Mouse (Mus musculus) cerebellum, postnatal 14 days (tissue): Measurements from ENCODE around the gene Adgre5.

Source experiments
- DNase-seq, 2 experiments: peaks; one replicate each; pipeline ENCODE4 v3.0.0; 2021; ENCODE audit warnings: mixed read lengths in 2 of 2

The Adgre5 gene

DNA sequence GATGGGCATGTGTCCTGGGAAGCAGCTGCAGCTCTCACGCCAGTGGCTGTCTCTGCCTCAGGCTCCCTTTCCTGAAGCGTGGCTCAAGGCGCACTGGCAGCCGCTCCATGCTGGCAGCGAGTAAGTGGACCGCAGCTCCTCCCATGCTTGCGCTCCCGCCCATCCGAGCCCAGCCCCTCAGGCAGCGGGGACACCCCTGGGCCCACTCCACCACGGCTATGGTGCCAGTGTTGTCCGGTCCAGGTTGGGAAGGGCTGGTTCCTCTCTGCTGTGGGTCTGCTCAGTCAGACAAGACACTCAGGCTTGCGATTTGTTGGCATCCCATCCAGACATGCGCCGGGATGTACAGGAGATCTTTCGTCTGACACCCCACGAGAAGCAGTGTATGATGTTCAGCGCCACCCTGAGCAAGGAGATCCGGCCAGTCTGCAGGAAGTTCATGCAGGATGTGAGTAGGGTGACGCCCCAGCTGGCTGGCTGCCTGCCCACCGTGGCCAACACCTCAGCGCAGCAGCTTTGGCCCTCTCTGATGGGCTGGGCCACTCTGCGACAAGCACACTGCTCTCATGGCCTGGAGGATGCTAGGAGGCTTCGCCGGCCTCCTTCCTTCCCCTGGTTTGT lies 19.6 kb downstream of the Adgre5 start:
- DNase-seq = no peak

DNA sequence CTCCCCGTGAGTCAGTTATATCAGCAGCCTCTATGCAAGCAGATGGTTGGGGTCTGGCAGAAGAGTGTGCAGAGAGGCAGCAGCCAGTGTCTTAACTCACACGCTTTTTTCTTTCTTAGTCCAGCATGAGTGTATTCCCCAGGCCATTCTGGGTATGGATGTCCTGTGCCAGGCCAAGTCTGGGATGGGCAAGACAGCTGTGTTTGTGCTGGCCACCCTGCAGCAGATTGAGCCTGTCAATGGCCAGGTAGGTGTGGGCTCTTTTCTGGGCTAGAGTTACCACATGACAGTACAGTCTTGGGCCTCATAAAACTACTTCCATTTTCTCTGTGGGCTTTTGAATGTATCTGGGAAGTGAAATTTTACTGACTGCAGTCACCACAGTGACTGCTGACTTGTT lies 21.4 kb downstream of the Adgre5 start:
- no peak for DNase-seq

GRCm38 (mm10) chr8:83719048-83719447 lies 22.1 kb downstream of the Adgre5 start:
- no peak for DNase-seq

DNA sequence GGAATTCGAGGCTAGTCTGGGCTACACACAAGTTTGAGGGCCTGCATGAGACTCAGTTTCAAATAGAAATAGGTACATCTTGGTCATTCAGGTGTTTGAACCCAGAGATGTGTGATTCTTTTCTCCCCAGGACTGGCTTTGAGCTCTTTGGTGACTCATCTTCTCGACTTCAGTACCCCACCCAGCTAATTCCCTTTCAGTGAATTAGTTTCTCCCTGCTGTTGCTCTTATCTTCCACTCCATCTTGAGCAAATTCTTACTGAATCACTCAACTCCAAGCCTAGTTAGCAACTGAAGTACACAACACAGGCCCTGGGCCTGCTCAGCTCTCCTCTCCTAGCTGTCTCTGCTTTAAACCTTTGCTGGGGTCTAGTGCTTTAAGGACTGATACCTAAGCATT lies 24.6 kb downstream of the Adgre5 start:
- DNase-seq = no peak

DNA sequence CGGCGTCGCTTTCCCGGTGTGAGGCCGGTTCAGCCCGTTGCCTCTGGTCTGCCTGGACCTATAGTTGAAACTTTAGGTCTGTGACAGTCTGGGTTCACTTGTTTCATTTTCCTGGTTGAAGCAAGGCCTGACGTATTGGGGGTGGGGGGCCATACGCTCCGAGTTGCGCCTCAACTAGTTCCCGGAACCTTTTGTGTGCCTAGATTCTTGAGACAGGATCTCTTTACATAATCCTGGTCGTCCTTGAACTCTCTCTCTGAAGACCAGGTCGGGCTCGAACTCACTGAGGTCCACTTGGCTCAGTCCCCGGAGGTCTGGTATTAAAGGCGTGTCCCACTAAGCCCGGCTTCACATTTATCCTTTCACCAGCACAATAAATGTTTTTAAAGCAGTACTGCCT lies 25.4 kb downstream of the Adgre5 start:
- peak; percentile 15 to 25 for DNase-seq

DNA sequence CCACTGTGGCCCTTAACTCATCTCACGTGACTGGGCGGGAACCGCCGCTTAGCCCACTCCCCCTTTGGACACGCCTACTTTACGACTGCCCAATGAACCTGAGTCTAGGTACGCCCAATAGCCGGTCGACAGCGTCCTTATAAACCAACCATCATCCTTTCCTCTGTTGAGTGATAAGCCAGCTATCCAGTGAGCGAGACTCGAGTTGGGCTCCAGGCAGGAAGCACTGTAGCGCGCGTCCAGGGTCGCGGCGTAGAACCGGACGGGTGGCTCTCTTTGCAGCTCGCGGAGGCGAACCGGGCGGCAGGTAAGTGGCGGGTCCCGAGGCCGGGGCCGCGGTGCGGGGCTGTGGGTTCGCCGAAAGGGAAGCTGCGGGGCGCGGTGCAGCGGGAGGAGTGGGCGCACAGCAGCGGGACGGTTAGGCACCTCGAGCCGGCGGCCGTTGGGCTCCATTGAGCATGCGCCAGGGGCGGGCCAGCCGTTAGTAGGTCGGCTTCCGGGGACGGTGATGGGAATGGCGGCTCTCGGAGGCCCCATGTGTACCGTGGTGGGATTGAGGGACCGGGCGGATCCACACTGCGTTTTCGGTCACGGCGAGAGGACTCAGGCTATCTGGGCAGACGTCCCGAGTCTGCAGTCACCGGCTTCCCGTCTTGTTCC lies 26.0 kb downstream of the Adgre5 start, which contains the start of gene Ddx39:
Gene Ddx39, plus strand, starts transcription at position 147 of the 660 bp plus-strand sequence.
- peak; percentile 92 to 93 for DNase-seq

DNA sequence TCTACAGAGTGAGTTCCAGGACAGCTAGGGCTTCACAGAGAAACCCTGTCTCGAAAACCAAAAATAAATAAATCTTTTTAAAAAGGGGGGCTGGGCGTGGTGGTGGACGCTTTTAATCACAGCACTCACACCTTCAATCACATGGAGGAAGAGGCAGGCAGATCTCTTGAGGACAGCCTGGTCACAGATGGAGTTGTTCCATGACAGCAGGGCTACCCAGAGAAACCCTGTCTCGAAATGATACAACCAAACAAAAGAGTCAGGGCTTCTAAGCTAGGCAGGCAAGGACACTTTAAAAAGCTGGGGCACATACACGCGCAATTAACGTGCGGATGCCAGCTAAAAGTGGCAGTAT lies 26.5 kb downstream of the Adgre5 start:
- no peak for DNase-seq

DNA sequence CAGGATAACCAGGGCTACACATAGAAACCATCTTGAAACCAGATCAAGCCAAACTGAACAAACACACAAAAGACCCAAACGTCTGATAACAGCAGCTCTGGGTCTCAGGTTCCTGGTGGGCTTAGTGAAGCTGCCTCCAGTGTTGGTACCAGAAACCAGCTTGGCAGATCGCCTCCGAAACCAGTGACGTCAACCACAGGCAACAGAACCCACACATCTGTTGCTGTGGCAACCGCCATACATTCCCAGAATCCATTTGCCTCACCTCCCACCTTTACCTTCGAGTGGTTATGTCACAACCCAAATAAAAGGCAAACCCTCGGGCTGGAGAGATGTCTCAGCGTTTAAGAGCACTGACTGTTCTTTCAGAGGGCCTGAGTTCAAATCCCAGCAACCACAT lies 33.6 kb downstream of the Adgre5 start:
- DNase-seq = no peak

- no peak for DNase-seq
Measured at GRCm38 (mm10) chr8:83706411-83706810, 34.7 kb downstream of the Adgre5 start.

- no peak for DNase-seq
Measured at GRCm38 (mm10) chr8:83703426-83703825, 37.7 kb downstream of the Adgre5 start.

DNA sequence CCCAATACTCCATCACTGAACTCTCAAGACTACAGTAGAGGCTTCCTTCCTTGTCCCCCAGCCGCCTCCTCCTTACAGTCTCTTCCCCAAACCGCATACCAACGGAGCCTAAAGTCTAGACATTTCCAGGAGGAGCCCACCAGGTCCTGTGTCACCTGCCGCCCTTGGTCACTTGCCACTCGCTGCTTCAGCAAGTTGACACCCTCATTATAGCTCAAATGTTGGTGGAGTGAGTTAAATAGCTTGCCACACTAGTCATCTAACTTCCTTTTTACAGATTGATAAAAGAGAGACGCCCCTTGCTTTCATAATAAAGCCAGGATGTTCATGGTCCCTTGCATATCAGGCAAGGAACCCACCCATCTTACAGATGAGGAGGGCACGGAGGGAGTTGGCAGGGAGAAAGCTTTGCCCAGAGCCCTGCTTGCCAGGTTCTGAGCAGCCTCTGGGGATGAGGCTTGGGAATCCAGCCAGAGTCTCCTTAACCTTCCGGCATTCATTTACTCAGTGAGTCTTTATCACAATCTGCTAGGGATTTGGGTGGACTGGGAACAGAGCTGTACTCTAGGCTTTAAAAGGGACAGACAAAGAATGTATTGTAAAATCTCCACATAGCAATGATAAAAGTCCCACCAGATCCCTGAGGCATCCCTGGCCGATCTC lies 40.6 kb downstream of the Adgre5 start:
- DNase-seq = peak in 1 of 2 experiments; percentile 19

GRCm38 (mm10) chr8:83699566-83699965 lies 41.6 kb downstream of the Adgre5 start:
- DNase-seq = no peak

GRCm38 (mm10) chr8:83698661-83699453 lies 42.3 kb downstream of the Adgre5 start, which contains the start of gene Pkn1:
Gene Pkn1 (minus strand): TSS chr8:83699179.
- DNase-seq = peak; percentile 69 to 79

DNA sequence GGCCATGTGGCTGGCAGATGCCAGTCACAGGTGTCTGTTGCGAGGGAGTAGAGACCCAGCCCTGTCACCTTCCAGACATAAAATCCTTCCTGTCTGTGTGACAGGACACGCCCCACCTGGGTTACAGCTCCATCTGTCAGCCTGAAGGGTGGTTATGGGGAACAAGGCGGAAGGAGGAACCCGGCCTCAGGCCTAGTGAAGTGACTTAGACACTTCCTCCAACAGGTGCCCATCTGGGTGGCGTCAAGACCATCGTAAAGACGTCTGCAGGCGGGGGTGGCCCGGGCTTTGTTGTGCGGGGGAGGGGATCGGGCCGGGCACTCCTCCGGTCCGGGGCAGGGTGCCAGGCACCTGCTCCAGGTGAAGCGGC lies 42.9 kb downstream of the Adgre5 start:
- peak; percentile 63 to 69 for DNase-seq

DNA sequence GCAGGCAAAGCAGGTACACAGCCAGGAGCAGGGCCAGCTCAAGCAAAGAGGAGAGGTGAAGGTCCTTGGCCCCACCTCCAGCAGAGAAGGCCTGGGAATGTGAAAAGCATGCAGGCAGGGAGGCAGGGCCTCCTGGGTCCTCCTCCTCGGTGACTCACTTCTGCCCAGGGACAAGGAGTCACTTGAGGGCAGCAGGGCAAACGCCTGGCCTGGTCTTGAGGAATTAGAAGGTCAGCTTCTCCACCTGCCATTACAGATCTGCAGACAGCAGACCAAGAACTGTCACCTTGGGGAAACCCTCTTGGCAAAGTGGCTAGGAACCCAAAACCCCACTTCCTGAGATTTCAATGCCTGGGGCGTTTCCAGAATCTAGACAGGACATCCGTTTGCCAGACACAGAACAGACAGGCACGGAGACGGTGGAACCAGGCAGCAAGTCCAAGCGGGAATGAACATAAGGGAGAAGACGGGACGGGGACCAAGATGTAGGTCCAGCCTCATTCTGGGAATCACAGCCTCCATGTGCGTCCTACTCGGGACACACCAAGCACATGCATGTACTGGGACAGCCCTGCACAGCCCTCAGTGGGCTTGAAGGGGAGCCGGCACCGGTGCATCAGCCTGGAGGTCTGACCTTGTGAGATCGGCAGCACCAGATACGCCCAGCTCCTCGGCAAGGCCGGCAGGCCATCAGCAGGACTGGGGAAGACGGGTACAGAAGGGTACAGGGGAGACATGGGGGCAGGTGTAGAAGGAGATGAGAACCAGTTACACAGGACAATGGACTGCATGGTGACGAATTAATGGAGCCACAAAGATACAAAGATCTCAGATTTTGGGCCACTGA lies 43.5 kb downstream of the Adgre5 start:
- DNase-seq = peak; percentile 23 to 24

GRCm38 (mm10) chr8:83695351-83696106 lies 45.6 kb downstream of the Adgre5 start:
- DNase-seq = no peak

- no peak for DNase-seq
Measured at GRCm38 (mm10) chr8:83694369-83695160, 46.6 kb downstream of the Adgre5 start.

DNA sequence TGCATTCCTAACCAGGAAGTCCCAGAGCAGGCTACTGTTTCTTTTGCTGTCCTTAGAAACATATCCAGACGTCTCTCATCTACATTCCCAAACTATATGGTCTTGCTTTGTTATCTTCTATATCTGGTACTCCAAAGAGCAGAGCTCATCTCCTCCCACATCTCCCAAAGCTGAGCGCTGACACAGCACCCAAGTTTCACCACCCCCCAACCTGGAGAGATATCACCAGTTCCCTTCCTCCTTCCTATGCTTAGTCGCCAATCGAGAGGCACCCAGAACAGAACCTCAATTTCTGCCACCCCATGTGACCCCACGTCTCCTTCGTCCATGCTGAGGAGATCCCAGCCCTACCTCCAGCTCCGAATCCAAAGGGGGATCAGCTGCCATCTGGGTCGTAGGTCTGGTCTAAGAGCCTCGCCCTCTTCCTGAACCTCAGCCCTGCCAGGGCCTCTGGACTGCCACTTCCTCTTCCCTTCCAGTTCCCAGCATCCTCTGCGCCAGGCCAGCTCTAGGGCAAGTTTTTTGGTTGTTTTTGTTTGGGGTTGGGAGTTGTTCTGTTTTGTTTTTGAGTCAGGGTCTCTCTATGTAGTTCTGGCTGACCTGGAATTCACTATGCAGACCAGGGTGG lies 47.4 kb downstream of the Adgre5 start:
- DNase-seq = no peak

DNA sequence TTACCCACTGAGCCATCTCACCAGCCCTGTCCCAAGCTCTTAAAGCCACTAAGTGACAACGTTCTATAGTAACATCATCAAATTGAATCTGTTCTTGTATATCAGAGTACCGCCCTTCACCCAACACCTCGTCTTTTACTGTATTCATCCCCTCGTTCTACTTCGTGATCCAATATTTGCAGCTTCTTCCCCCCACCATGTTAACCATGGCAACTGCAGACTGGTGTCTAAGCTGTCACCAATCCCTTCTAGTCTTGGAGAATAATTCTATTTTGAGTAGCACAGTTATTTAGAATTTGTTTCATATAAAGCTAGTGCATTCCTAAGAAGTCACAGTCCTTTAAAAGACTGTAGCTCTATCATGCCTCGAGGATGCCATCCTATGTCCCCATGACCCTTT lies 51.9 kb downstream of the Adgre5 start:
- DNase-seq = no peak

DNA sequence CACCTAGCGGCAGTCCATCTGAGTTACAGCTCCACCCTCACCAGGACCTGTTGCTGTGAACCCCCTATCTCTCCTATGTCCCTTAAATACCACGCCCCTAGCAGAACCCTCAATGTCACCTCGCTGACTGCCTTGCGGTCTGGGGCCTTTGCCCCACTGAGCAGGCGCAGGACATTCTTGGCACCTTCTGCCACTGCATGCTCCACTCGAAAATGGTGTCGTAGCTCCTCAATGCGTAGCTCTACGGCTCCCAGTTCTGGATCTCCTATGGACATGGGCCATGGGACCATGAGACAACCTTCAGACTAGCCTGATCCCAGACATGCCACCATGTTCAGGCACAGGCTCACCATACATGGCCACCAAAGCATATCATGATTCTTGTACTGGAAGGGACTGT lies 56.6 kb downstream of the Adgre5 start:
- no peak for DNase-seq
